Mouse (Mus musculus) liver, embryonic 14.5 days (tissue): ENCODE measurements around the gene Parp16.
A peak's percentile ranks its signal among the peaks of the same experiment; 100 is the strongest.

Source experiments
- CTCF ChIP-seq: IDR thresholded peaks from 2 replicates; pipeline ENCODE4 v1.5.1; 2016; ENCODE audit warnings: antibody characterized with exemption, low read depth, control low read depth
- EP300 ChIP-seq: IDR thresholded peaks from 2 replicates; pipeline ENCODE4 v1.6.1; 2016; ENCODE audit warnings: antibody characterized with exemption, low read depth

DNA sequence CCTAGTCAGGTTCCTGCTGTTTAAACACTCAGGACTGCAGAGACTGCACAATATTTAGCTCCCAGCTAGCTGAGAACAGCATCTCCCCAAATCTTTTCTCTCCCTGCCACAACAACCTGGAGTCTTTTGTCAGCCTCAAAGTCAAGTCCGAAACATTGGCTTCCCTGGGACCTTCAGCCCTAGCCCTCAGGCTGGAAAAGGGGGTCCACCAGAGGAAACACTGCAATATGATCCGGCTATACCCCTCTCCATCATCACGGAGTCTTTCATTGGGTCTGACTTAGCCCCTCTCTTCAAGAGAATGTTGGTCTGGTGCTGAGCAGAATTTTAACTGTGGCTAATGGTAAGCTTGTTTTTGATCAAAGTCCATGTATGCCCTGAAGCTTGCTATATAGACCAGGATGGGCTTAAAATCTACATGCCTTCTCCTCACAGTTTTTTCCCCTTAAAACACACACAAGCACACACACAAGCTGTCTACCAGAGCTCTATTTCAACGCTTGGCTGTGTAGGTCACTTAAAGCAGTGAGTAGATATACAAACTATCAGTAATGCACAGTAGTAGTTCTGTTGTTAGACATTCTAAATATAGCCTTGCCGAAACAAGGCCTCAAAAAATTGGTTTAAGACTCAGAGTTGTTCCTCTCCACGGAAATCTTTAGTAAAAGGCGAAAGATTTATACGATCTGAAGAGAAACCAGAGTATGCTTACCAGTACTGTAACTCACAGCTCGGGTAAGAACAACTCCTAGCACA lies 1.0 kb downstream of the Parp16 start:
- TF ChIP-seq EP300 = peak; percentile 78
- TF ChIP-seq CTCF = no peak
